Mouse (Mus musculus) B cell, adult (primary cell): Measurements from ENCODE around the gene Fam47c. TPM values are rescaled to one million over a fixed set of nuclear protein-coding genes. Genes with fewer than 3 reads are reported as not detected.

Experiments
- total RNA-seq: library from RNA; stranded (reverse); gene quantifications from 4 replicates; pipeline ENCODE4 v1.2.4, GENCODE M21; 2023; ENCODE audit not compliant: inconsistent age

Gene Fam47c
- not detected in 4 replicates for total RNA-seq

DNA sequence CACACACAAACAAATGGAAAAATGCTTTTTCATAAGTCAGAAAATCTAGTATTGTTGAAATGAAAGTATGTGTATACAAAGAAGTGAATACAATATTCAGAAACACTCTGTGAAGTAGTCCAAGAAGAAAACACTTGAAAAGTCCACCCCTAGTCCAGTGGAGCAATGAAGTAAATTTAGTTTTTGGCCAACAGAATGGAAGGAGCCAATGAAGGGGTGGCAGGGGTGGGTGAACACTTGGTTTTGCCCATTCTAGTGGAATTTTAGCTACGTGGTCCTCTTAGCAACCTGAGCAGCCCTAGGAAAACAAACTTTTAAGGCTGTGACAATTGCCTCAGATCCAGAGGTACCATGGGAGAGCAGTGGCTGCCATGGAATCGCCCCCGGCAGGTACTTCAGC lies at the start of gene Fam47c:
Fam47c (plus strand) TSS at position 301 of the 400 bp plus-strand sequence.

Other genes starting within 250 kb of the Fam47c start
- 0.33 to 0.64 TPM (median 0.40 TPM) in 4 replicates for gene Prrg1, start 153.9 kb upstream of the Fam47c start, total RNA-seq